Mouse (Mus musculus) MEL (cell line): ENCODE measurements around the gene Zcchc24. TPM values are rescaled to one million over a fixed set of nuclear protein-coding genes. Genes with fewer than 3 reads are reported as not detected.
A peak's percentile ranks its signal among the peaks of the same experiment; 100 is the strongest.

Experiments used
- DNase-seq: peaks from one replicate; pipeline ENCODE4 v3.0.0; 2011; ENCODE audit warnings: low read depth, low spot score
- H3K27ac ChIP-seq: 2 replicates; pipeline ENCODE4 v1.5.1; 2012; ENCODE audit warnings: low read depth, mild to moderate bottlenecking, control low read depth, low read length, moderate library complexity; ENCODE audit not compliant: control insufficient read depth
- H3K27me3 ChIP-seq, 2 experiments: fragments of 150-350 bp in 1 of 2; sonication (generic) in 1 of 2; 2 replicates each; pipeline ENCODE4 v1.6.1; 2012; ENCODE audit warnings: low read length in 2 of 2, mild to moderate bottlenecking in 2 of 2, improper control_type of control experiment in 1 of 2, moderate library complexity in 1 of 2; ENCODE audit not compliant: insufficient read depth in 2 of 2, control insufficient read depth in 1 of 2
- H3K36me3 ChIP-seq, 2 experiments: 2 replicates each; pipeline ENCODE4 v1.6.1; 2012 to 2014; ENCODE audit warnings: low read length in 2 of 2, improper control_type of control experiment in 1 of 2, inconsistent platforms in 1 of 2, mild to moderate bottlenecking in 1 of 2; ENCODE audit not compliant: insufficient read depth in 2 of 2, control insufficient read depth in 1 of 2
- H3K4me1 ChIP-seq, 2 experiments: fragments of 150-350 bp in 1 of 2; sonication (generic) in 1 of 2; 2 replicates each; pipeline ENCODE4 v1.6.1; 2012; ENCODE audit warnings: low read length in 2 of 2, improper control_type of control experiment in 1 of 2, mild to moderate bottlenecking in 1 of 2; ENCODE audit not compliant: insufficient read depth in 2 of 2, control insufficient read depth in 1 of 2
- H3K4me3 ChIP-seq, 2 experiments: fragments of 150-350 bp in 1 of 2; sonication (generic) in 1 of 2; 2 replicates each; pipeline ENCODE4 v1.5.1; 2012; ENCODE audit warnings: low read depth in 2 of 2, low read length in 2 of 2, mild to moderate bottlenecking in 2 of 2, moderate library complexity in 2 of 2, control low read depth in 1 of 2, improper control_type of control experiment in 1 of 2; ENCODE audit not compliant: control insufficient read depth in 1 of 2, insufficient read depth in 1 of 2
- H3K79me2 ChIP-seq: 2 replicates; pipeline ENCODE4 v1.6.1; 2012; ENCODE audit warnings: mild to moderate bottlenecking, low read length, moderate library complexity; ENCODE audit not compliant: control insufficient read depth, poor library complexity, insufficient read depth
- H3K9ac ChIP-seq: 2 replicates; pipeline ENCODE4 v1.6.1; 2012; ENCODE audit warnings: low read depth, mild to moderate bottlenecking, control low read depth, low read length, moderate library complexity; ENCODE audit not compliant: control insufficient read depth, poor library complexity, severe bottlenecking
- H3K9me3 ChIP-seq: fragments of 150-350 bp; sonication (generic); replicated peaks from 2 replicates; pipeline ENCODE4 v1.6.1; 2012; ENCODE audit warnings: mild to moderate bottlenecking, low read length, improper control_type of control experiment, moderate library complexity; ENCODE audit not compliant: insufficient read depth
- CHD2 ChIP-seq: IDR thresholded peaks from 2 replicates; pipeline ENCODE4 v1.6.1; 2011; ENCODE audit warnings: low read length, improper control_type of control experiment
- CTCF ChIP-seq, 3 experiments: IDR thresholded peaks in 2 of 3; conservative IDR thresholded peaks in 1 of 3; 2 replicates each; pipeline ENCODE4 v1.5.1; 2011 to 2012; ENCODE audit warnings: low read length in 3 of 3, low read depth in 2 of 3, mild to moderate bottlenecking in 2 of 3, improper control_type of control experiment in 1 of 3, inconsistent platforms in 1 of 3, mixed read lengths in 1 of 3, moderate library complexity in 1 of 3; ENCODE audit not compliant: control insufficient read depth in 1 of 3, insufficient read depth in 1 of 3, poor library complexity in 1 of 3, severe bottlenecking in 1 of 3
- ELF1 ChIP-seq: IDR thresholded peaks from 2 replicates; pipeline ENCODE4 v1.6.1; 2014; ENCODE audit warnings: low read depth, mild to moderate bottlenecking, inconsistent platforms, low read length, improper control_type of control experiment, moderate library complexity
- MYC ChIP-seq: IDR thresholded peaks from 2 replicates; pipeline ENCODE4 v1.6.1; 2011; ENCODE audit warnings: low read depth, mild to moderate bottlenecking, low read length, improper control_type of control experiment, moderate library complexity
- POLR2AphosphoS5 ChIP-seq: IDR thresholded peaks from 2 replicates; pipeline ENCODE4 v1.6.1; 2012; ENCODE audit warnings: low read depth, borderline replicate concordance, mild to moderate bottlenecking, inconsistent platforms, low read length, moderate library complexity, mixed read lengths
- RAD21 ChIP-seq: IDR thresholded peaks from 2 replicates; pipeline ENCODE4 v1.6.1; 2011; ENCODE audit warnings: mild to moderate bottlenecking, low read depth, low read length, improper control_type of control experiment
- SIN3A ChIP-seq: IDR thresholded peaks from 2 replicates; pipeline ENCODE4 v1.6.1; 2012; ENCODE audit warnings: low read length, improper control_type of control experiment, inconsistent platforms
- SMC3 ChIP-seq: IDR thresholded peaks from 2 replicates; pipeline ENCODE4 v1.6.1; 2011; ENCODE audit warnings: low read depth, low read length, improper control_type of control experiment
- TAL1 ChIP-seq: IDR thresholded peaks from 2 replicates; pipeline ENCODE4 v1.6.1; 2012; ENCODE audit warnings: mild to moderate bottlenecking, inconsistent platforms, low read length, moderate library complexity, mixed read lengths
- TBP ChIP-seq: IDR thresholded peaks from 2 replicates; pipeline ENCODE4 v1.8.0; 2011; ENCODE audit warnings: low read depth, low read length, improper control_type of control experiment
- UBTF ChIP-seq: IDR thresholded peaks from 2 replicates; pipeline ENCODE4 v1.6.1; 2012; ENCODE audit warnings: low read depth, mild to moderate bottlenecking, inconsistent platforms, low read length, improper control_type of control experiment, moderate library complexity, borderline replicate concordance; ENCODE audit not compliant: insufficient read depth
- polyA plus RNA-seq, 2 experiments: library from polyadenylated mRNA; stranded (reverse) in 1 of 2; unstranded in 1 of 2; fragments of >175 nt in 1 of 2; fragments of >200 nt in 1 of 2; gene quantifications; 2 replicates each; pipeline versions ENCODE4 v1.2.1 to v1.2.4; 2012; ENCODE audit warnings: low replicate concordance in 2 of 2, low read depth in 1 of 2; ENCODE audit not compliant: insufficient read length in 2 of 2, insufficient read depth in 1 of 2, missing spikeins in 1 of 2
- total RNA-seq: library from RNA; depleted of rRNA; stranded (reverse); fragments of 300-350 nt; gene quantifications from 2 replicates; pipeline ENCODE4 v1.2.3, GENCODE M21; 2012

The Zcchc24 gene
- total and polyA plus RNA-seq, 3 experiments: 2.3 to 8.7 TPM; not detected in 1

GRCm38 (mm10) chr14:25693888-25694568, 74.8 kb downstream of the Zcchc24 start, which contains the start of gene Ppif (continued):
- TF ChIP-seq UBTF (no peak), POLR2AphosphoS5 (no peak), TBP (peak; percentile 81), SIN3A (peak; percentile 78)
- TF ChIP-seq, all 39 proteins: peak for 18

GRCm38 (mm10) chr14:25693271-25693887, 75.5 kb downstream of the Zcchc24 start:
- TF ChIP-seq ELF1: no peak
- no peak for TF ChIP-seq TAL1
- no peak for TF ChIP-seq SMC3
- Histone ChIP-seq H3K36me3 (peaks cover 0 to 9% of the 10 kb centered on the region in 2 experiments; a peak in 2 of 4 replicates), H3K9ac (peak overlapping the region; percentile 70), H3K9me3 (no peaks in the 10 kb centered on the region), H3K27ac (no peak overlapping the region), H3K27me3 (no peaks in the 10 kb centered on the region), H3K4me1 (peaks cover 3 to 18% of the 10 kb centered on the region in 2 experiments; a peak in 3 of 4 replicates), H3K4me3 (peak overlapping the region; percentile 36 to 67; a peak in 3 of 4 replicates), H3K79me2 (peaks cover 20% of the 10 kb centered on the region)
- DNase-seq: no peak

- H3K4me1 ChIP-seq: no peaks in the 10 kb centered on the region
- H3K27me3 ChIP-seq: peaks cover 0 to 4% of the 10 kb centered on the region in 2 experiments; a peak in 1 of 4 replicates
- H3K36me3 ChIP-seq: no peaks in the 10 kb centered on the region; a peak in 1 of 4 replicates
- no peaks in the 10 kb centered on the region for H3K9me3 ChIP-seq
- H3K4me3 ChIP-seq: no peak overlapping the region
- TF ChIP-seq CHD2 (no peak), UBTF (no peak), RAD21 (no peak), CTCF (IDR thresholded peaks at IDR 0.05 in 2 of 3, conservative IDR thresholded peaks at IDR 0.05 in 1 of 3; ENCODE audit: control insufficient read depth in 1 of 3, insufficient read depth in 1 of 3, low read depth in 2 of 3, low read length in 3 of 3, poor library complexity in 1 of 3, severe bottlenecking in 1 of 3) (no peak), MYC (no peak)
- H3K27ac ChIP-seq: no peak overlapping the region
- no peak for DNase-seq
- no peak overlapping the region for H3K9ac ChIP-seq
- no peaks in the 10 kb centered on the region for H3K79me2 ChIP-seq
Measured at GRCm38 (mm10) chr14:25686983-25687901, 81.6 kb downstream of the Zcchc24 start.
